Mouse (Mus musculus): ENCODE data around the gene Gm10392.

DNA sequence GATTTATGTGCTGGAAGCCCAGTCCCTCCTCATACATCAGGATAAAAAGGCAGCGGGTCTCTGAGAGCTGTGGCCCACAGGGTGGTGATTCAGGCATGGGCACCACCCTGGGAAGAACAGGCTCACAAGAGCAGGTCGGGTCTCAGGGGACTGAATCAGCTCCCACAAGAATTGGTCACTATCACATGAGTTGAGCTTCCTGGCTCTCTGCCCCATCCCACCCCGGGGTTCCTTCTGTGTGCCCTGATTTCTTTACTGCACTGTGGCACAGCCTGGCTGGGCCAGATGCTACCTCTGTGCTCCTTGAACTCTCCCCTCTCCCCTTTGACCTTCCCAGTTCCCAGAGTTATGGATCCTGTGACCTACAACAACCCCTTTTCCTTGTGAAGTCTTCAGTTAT is 36.0 kb downstream of the Gm10392 start:
- TF ChIP-seq CTCF (IDR thresholded peaks at IDR 0.05; ENCODE audit: borderline replicate concordance, control insufficient read depth, extremely low read depth, insufficient read depth, low read length, poor library complexity) (no peak), POLR2A (IDR thresholded peaks at IDR 0.05; ENCODE audit: control insufficient read depth, extremely low read depth, insufficient read depth, low read length, poor library complexity) (no peak)
